Mouse (Mus musculus): ENCODE results near the gene Phykpl. TPM values are rescaled to one million over a fixed set of nuclear protein-coding genes. Genes with fewer than 3 reads are reported as not detected.

The Phykpl gene
- total RNA-seq, 2 experiments from 2014 or later, result 6.5 to 17.2 TPM

- no peak for ATAC-seq (replicated peaks; ENCODE audit: low FRiP score, poor library complexity, severe bottlenecking)
These were observed 53.4 kb downstream of the Phykpl start for GRCm38 (mm10) chr11:51637971-51638414.

GRCm38 (mm10) chr11:51638497-51638896 is 53.9 kb downstream of the Phykpl start:
- no peak for ATAC-seq (replicated peaks; ENCODE audit: low FRiP score, poor library complexity, severe bottlenecking)

DNA sequence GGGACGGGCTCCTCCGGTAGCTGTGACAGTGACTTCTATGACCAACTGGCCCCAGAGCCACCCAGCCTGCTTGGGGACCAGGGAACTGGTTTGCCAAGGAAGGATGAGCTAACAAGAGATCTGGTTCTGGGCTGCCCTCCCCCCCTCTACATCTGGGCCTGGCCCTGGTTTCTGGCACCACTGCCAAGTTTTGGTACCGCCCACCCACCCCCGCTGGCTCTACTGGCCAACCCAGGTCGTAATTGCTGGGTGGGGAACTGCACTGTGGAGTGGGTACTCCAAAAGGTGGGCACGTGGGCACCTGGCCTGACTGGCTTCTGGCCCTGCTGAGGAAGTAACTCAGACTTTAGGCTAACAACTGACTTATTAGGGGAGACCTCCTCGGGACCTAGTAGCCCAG is 56.2 kb downstream of the Phykpl start:
- ATAC-seq (replicated peaks; ENCODE audit: low FRiP score, poor library complexity, severe bottlenecking), result no peak

- ATAC-seq (replicated peaks; ENCODE audit: low FRiP score, poor library complexity, severe bottlenecking), result no peak
These were observed 58.6 kb downstream of the Phykpl start for GRCm38 (mm10) chr11:51643202-51643601.

GRCm38 (mm10) chr11:51643761-51644160 is 59.2 kb downstream of the Phykpl start:
- ATAC-seq (replicated peaks; ENCODE audit: low FRiP score, poor library complexity, severe bottlenecking), result no peak

- no peak for ATAC-seq (replicated peaks; ENCODE audit: low FRiP score, poor library complexity, severe bottlenecking)
These were observed 59.7 kb downstream of the Phykpl start for GRCm38 (mm10) chr11:51644217-51644616.

DNA sequence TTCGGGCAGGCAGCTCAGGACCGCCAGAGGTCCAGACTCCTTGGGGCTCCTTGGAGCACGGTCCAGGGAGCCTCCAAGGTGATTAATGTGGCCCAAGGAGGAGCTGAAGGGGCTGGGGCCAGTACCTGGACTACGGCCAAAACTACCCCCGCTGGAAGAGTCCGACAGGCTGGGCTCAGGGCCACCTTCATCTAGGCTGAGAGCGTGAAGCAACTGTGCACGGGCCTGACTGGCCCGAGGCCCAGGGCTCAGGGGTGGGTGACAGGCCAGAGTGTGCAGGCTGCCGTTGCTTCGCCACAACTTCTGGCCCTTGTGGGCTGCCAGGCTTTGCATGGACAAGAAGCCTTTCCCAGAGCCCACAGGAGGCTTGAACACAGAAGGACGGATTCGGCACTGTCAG is 60.7 kb downstream of the Phykpl start:
- no peak for ATAC-seq (replicated peaks; ENCODE audit: low FRiP score, poor library complexity, severe bottlenecking)

DNA sequence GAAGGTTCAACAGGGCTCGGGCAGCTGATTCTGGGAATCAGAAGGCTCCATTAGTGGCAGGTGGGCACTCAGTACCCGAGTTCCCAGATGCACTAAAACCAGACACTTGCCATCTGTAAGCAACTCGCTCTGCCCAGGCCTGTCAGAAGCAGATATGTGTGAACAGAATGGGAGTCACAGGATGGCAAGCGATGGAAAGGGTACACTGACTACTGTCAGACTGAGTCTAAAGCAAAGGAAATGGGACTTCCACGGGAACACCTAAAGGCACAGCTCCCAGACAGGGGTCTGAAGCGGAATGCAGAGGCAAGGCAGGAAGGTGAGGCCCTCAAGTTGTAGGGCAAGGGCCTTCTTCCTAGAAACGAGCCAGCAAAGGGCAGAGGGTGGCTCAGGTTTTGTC is 61.7 kb downstream of the Phykpl start:
- no peak for ATAC-seq (replicated peaks; ENCODE audit: low FRiP score, poor library complexity, severe bottlenecking)

- ATAC-seq (replicated peaks; ENCODE audit: low FRiP score, poor library complexity, severe bottlenecking), result no peak
These were observed 62.5 kb downstream of the Phykpl start for GRCm38 (mm10) chr11:51646751-51647667.

DNA sequence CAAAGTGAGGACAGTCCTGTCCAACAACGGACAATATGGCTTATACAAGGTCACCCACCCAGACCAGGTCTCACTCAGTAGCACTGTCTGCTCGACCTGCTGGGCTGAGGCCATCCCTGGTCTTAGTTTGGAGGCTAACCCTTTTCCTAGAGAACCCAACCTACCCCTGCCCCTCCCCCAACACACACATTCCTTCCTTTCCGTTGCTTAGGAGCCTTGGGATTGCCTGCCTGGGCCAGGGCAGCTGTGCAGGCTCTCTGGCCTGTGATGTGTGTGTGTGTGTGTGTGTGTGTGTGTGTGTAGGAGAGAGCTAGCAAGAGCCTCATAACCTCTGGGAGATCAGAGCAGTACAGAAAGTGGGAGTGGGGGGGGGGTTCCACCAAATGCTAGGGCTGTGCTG is 64.0 kb downstream of the Phykpl start:
- no peak for ATAC-seq (replicated peaks; ENCODE audit: low FRiP score, poor library complexity, severe bottlenecking)

DNA sequence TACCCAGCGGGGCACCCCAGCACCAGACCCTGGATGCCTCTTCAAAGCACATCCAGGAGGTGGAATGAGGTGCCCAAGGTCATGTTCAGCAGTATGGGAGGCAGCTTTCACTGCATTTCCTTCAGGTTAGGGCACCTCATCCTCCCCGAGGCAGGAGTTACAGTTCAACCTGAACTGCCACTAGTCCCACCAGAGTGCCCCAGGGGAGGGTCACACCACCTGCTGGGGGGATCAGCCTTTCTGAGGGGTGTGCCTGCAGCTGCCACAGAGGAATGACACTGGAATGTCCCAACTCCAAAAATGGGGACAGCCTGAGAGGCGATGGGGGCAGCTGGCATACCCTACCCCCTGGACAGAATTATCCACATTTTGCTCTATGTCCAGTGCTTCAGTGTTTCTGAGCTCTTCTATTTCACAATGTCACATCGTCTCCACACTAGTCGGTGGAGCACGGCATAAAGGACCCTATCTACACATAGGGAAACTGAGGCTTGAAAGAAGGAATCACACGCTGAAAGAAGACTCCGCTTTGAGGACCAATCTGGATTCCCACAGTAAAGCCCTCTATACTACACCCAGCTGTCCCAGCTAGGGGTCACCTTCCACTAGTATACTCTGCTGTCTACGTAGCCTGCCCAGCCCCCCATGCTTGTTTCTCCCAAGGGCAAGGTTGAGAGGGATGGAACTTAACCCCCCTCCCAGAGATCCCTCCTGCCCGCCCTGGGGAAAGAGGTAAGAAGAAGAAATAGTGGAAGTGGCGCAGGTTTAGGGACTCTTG is 64.7 kb downstream of the Phykpl start:
- ATAC-seq (replicated peaks; ENCODE audit: low FRiP score, poor library complexity, severe bottlenecking), result no peak

DNA sequence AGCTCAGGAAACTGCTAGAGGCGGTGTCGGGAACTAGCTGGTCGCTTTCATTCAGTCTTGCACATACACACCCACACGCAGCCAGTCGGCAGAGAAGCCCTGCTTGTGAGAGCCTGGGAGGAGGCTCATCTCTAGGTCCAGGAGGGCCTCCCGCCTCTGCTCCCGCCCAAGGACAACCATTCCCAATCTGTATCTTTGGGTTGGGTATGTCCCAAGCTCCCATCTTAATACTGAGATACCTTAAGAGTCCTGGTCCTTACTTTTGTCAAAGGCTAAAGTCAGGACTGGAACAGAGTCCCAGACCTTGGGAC is 65.3 kb downstream of the Phykpl start:
- ATAC-seq (replicated peaks; ENCODE audit: low FRiP score, poor library complexity, severe bottlenecking), result no peak

DNA sequence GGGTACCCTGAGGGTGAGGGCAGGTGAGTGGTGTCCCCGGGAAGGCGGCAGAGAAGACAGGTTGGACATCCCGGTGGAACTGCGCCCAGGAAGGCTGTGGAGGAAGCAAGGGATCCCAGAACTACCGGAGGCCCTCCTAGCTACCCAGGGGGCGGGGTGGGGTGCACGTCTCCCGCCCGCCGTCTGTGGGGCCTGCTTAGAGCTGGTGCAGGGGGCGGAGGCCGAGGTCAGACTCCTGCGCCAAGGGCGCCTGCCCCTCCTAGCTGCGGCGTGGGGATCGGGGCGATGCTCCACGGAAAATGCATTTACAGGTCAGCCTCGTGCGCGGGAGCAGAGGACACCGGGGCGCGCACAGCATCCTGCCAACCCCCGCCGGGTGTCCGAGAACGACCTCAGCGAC is 65.7 kb downstream of the Phykpl start:
- no peak for ATAC-seq (replicated peaks; ENCODE audit: low FRiP score, poor library complexity, severe bottlenecking)

DNA sequence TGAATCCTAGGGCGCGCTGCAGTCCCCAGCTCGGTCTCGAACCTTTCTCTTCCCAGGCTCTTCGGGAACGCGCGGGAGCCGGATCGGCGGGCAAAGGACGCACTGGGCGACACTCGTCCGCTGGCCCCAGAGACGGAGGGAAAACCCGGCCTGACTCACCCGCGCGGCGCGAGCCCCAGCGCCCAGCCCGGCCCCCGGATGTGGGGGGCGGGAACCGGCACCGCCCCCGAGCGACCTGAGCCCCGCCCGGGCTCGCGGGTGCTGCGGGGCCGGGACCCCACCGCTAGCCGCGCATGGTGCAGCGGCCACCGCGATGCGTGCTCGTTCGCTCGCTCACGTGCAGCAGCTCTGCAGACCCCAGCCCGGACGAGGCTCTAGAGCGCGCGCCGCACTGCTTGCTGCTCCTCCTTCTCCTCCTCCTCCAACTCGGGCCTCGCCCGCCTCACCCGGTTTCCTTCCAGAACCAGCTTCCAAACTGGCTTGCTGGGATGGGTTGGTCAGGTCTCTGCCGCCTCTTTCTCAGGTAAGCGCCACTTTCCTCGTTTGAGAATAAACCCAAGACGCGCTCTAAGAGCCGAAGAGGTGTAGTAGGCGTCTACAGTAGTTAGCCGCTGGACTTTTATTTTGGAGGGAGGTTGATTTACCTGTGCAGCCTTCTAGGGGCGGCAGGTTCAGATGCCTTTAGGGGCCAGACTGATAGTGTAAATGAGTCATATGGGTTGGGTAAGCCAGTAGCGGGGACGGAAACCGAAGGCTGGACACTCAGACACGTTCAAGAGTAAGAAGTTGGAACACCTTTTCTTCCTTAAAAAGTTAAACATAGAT is 66.3 kb downstream of the Phykpl start, which contains the start of the genes N4bp3 and D930048N14Rik:
N4bp3 (minus strand) TSS at position 152 of the 825 bp plus-strand sequence.
D930048N14Rik (plus strand) TSS at position 264 of the 825 bp plus-strand sequence.
- no peak for ATAC-seq (replicated peaks; ENCODE audit: low FRiP score, poor library complexity, severe bottlenecking)

- no peak for ATAC-seq (replicated peaks; ENCODE audit: low FRiP score, poor library complexity, severe bottlenecking)
These were observed 68.4 kb downstream of the Phykpl start for GRCm38 (mm10) chr11:51652889-51653418.

DNA sequence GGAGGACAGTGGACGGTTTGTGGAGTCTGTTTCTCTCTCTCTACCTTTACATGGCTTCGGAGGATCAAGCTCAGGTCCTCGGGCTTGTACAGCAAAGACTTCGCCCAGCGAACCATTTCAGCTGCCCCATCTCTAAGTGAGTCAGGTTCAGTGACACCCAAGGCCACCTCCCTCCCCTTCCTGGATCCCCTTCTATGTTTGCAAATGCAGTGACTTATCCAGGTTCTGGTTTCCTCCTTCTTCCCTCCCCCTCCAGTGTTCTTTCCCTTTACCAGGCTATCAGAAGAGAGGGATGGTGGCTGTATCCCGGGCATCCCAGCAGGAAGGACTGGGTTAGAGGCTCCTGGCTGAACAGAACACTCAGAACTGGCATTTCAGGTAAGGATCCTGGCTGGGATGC is 69.2 kb downstream of the Phykpl start:
- no peak for ATAC-seq (replicated peaks; ENCODE audit: low FRiP score, poor library complexity, severe bottlenecking)

Measured in erythroid progenitor cell, adult 5-6 weeks (primary cell).